Comparison of ENCODE assay signal across 30 mouse cellular contexts in the genomic region with DNA sequence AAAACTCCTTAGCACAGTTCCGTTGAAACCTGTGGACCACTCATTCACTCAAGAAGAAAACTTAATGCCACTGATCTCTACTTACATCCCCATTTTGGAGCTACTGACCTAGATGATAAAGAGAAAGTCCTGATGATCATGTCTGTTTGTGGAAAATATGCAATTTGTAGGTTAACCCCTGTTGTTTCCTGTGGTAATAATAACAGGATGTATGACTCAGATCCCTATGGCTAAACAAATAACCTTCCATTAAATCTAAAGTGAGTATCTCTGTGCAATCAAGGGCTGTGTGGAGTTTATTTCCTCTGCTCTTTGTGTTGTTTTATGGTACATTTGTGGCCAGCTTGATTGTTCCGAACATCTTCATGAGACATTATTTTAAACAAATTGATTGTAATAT.
DNase-seq lines count a peak whose midpoint lies in the region; ATAC-seq and TF ChIP-seq lines count a peak whose summit lies in the region.
"Had no signal": no experiment of that assay in that cellular context is flagged by ENCODE, and none has a peak within 500 bp of the region (broad histone marks: within the 10 kb centered on the region; RNA-seq: fewer than 3 reads in every experiment).

No protein-coding gene starts in this region.

- H3K36me3 ChIP-seq in lung, postnatal 0 days (ENCODE audit: insufficient read depth, low read length) = no peaks in the 10 kb centered on the region
- no peaks in the 10 kb centered on the region for H3K36me3 ChIP-seq in heart, embryonic 11.5 days (ENCODE audit: control insufficient read depth, insufficient read depth, low read length)
- H3K36me3 ChIP-seq: embryonic facial prominence, embryonic 10.5 days; embryonic facial prominence, embryonic 13.5 days; forebrain, embryonic 10.5 days; heart, embryonic 10.5 days; heart, embryonic 15.5 days; hindbrain, embryonic 10.5 days; hindbrain, embryonic 15.5 days had no signal

- no peaks in the 10 kb centered on the region for H3K9me3 ChIP-seq in lung, postnatal 0 days (ENCODE audit: low read length)
- H3K9me3 ChIP-seq in heart, embryonic 11.5 days (replicated peaks; ENCODE audit: control insufficient read depth, low read length) = no peaks in the 10 kb centered on the region
- H3K9me3 ChIP-seq: embryonic facial prominence, embryonic 10.5 days; embryonic facial prominence, embryonic 13.5 days; forebrain, embryonic 10.5 days; forebrain, embryonic 13.5 days; heart, embryonic 10.5 days; heart, embryonic 15.5 days; hindbrain, embryonic 10.5 days; hindbrain, embryonic 15.5 days had no signal

- no peak for DNase-seq in lung, postnatal 0 days (ENCODE audit: low spot score)
- no peak for DNase-seq in lung, adult 2 months
- no peak for DNase-seq in layer of hippocampus, adult 9-11 months
- DNase-seq: adrenal gland, adult 8-10 months; adrenal gland, postnatal 25 days; cerebellum, adult 11-12 months; cerebellum, adult 8-10 months; cerebellum, postnatal 10 days; cerebellum, postnatal 36 days; embryo, embryonic 11 days; gastrocnemius, postnatal 10 days; gastrocnemius, postnatal 36 days; heart, adult 2 months; heart, postnatal 10 days; heart, postnatal 36 days; kidney, adult 18-20 months had no signal

- TF ChIP-seq EP300 in lung, postnatal 0 days (IDR thresholded peaks at IDR 0.05) = 0 out of 2 replicates have a peak, but pooled peaks have one; percentile 22

- H3K4me2 ChIP-seq in lung, postnatal 0 days (replicated peaks; ENCODE audit: low read depth, low read length) = no peak overlapping the region
- no peak overlapping the region for H3K4me2 ChIP-seq in heart, embryonic 11.5 days
- H3K4me2 ChIP-seq: embryonic facial prominence, embryonic 13.5 days; forebrain, embryonic 13.5 days; heart, embryonic 15.5 days; hindbrain, embryonic 15.5 days had no signal

- no peaks in the 10 kb centered on the region for H3K27me3 ChIP-seq in lung, postnatal 0 days (replicated peaks; ENCODE audit: insufficient read depth, low read length)
- H3K27me3 ChIP-seq in heart, embryonic 11.5 days (ENCODE audit: control insufficient read depth, insufficient read depth, low read length) = no peaks in the 10 kb centered on the region
- H3K27me3 ChIP-seq: embryonic facial prominence, embryonic 13.5 days; forebrain, embryonic 13.5 days; heart, embryonic 15.5 days; hindbrain, embryonic 15.5 days had no signal

- no peak overlapping the region for H3K4me3 ChIP-seq in lung, postnatal 0 days (ENCODE audit: low read depth, low read length)
- H3K4me3 ChIP-seq in lung, adult 2 months (replicated peaks; ENCODE audit: extremely low read depth, low read depth, low read length) = no peak overlapping the region
- H3K4me3 ChIP-seq in heart, embryonic 11.5 days (ENCODE audit: low read depth, low read length) = no peak overlapping the region
- H3K4me3 ChIP-seq: embryonic facial prominence, embryonic 10.5 days; embryonic facial prominence, embryonic 13.5 days; erythroblast, embryonic 14.5 days; forebrain, embryonic 10.5 days; forebrain, embryonic 13.5 days; heart, adult 2 months; heart, embryonic 10.5 days; heart, embryonic 15.5 days; hindbrain, embryonic 10.5 days; hindbrain, embryonic 15.5 days had no signal

- H3K4me1 ChIP-seq in lung, postnatal 0 days (ENCODE audit: insufficient read depth, low read depth, low read length) = no peaks in the 10 kb centered on the region
- H3K4me1 ChIP-seq in lung, adult 2 months (ENCODE audit: control insufficient read depth, insufficient read depth, low read length) = no peaks in the 10 kb centered on the region; the same call in 1 of the 2 replicates
- no peaks in the 10 kb centered on the region for H3K4me1 ChIP-seq in heart, embryonic 11.5 days (ENCODE audit: control insufficient read depth, insufficient read depth, low read length)
- H3K4me1 ChIP-seq: embryonic facial prominence, embryonic 10.5 days; embryonic facial prominence, embryonic 13.5 days; forebrain, embryonic 10.5 days; forebrain, embryonic 13.5 days; heart, embryonic 10.5 days; heart, embryonic 15.5 days; hindbrain, embryonic 10.5 days; hindbrain, embryonic 15.5 days had no signal

- WGBS in lung, postnatal 0 days = 66% methylated on average over 2 of the region's 2 CpGs
- WGBS in lung, adult 2 months = 58% methylated on average over 2 of the region's 2 CpGs
- WGBS in heart, embryonic 11.5 days (ENCODE audit: insufficient replicate concordance) = 78% methylated on average over 2 of the region's 2 CpGs

- no peak overlapping the region for H3K27ac ChIP-seq in lung, postnatal 0 days (ENCODE audit: low read length)
- no peak overlapping the region for H3K27ac ChIP-seq in heart, embryonic 11.5 days (ENCODE audit: low read depth, low read length)
- H3K27ac ChIP-seq: embryonic facial prominence, embryonic 10.5 days; embryonic facial prominence, embryonic 13.5 days; forebrain, embryonic 10.5 days; forebrain, embryonic 13.5 days; heart, adult 2 months; heart, embryonic 10.5 days; heart, embryonic 15.5 days; hindbrain, embryonic 10.5 days; hindbrain, embryonic 15.5 days had no signal

- TF ChIP-seq POLR2A in lung, adult 2 months (IDR thresholded peaks at IDR 0.05; ENCODE audit: borderline replicate concordance, extremely low read depth, low read depth, low read length) = no peak

- TF ChIP-seq CTCF in lung, postnatal 0 days (IDR thresholded peaks at IDR 0.05) = no peak
- TF ChIP-seq CTCF in lung, adult 2 months (IDR thresholded peaks at IDR 0.05; ENCODE audit: insufficient read depth, low read length) = no peak

- no peak for ATAC-seq in lung, postnatal 0 days
- ATAC-seq in CD4-positive, CD25-positive, alpha-beta regulatory T cell, adult 4 months = peak; percentile 66
- ATAC-seq in inflammation-experienced regulatory T-cells, adult 6 months = peak; percentile 60
- no peak for ATAC-seq in heart, embryonic 11.5 days (replicated peaks; ENCODE audit: insufficient number of reproducible peaks, low FRiP score, low TSS enrichment)
- ATAC-seq: forebrain, embryonic 13.5 days; forebrain, embryonic 16.5 days; intestine, embryonic 16.5 days had no signal

- H3K9ac ChIP-seq in lung, postnatal 0 days (replicated peaks; ENCODE audit: low read depth) = no peak overlapping the region
- no peak overlapping the region for H3K9ac ChIP-seq in heart, embryonic 11.5 days (ENCODE audit: low read depth, low read length)
- H3K9ac ChIP-seq: embryonic facial prominence, embryonic 13.5 days; forebrain, embryonic 13.5 days; heart, embryonic 15.5 days; hindbrain, embryonic 15.5 days had no signal

Comparison
In these comparisons a context has a peak if more than half of its experiments do, and no peak if none do; other contexts are left out.
1. ATAC-seq: peak in CD4-positive, CD25-positive, alpha-beta regulatory T cell, adult 4 months (single experiment) and inflammation-experienced regulatory T-cells, adult 6 months (single experiment); none in lung, postnatal 0 days (single experiment) and heart, embryonic 11.5 days (single experiment).